Mouse (Mus musculus) spleen, adult 2 months (tissue): ENCODE results near the gene Fhit.

Experiments
- CTCF ChIP-seq: fragments of 200-500 bp; IDR thresholded peaks from 2 replicates; pipeline ENCODE4 v1.5.1; 2011; ENCODE audit warnings: mild to moderate bottlenecking, inconsistent platforms; ENCODE audit not compliant: insufficient read depth, insufficient read length, insufficient replicate concordance; ENCODE audit errors: extremely low read depth
- POLR2A ChIP-seq: fragments of 200-500 bp; IDR thresholded peaks from 2 replicates; pipeline ENCODE4 v1.6.1; 2011; ENCODE audit warnings: low read depth, low read length, inconsistent platforms

GRCm38 (mm10) chr14:10149872-10150271, 1012.0 kb downstream of the Fhit start:
- no peak for TF ChIP-seq CTCF
- TF ChIP-seq POLR2A, result no peak
